Mouse (Mus musculus) thymus, postnatal 4 days (tissue): ENCODE results near the gene Gga1.
A peak's percentile ranks its signal among the peaks of the same experiment; 100 is the strongest.
"Not testable (repeated sequence)": the region's sequence is repeated elsewhere in the genome, so short reads cannot be mapped to it uniquely, and the experiment has no call there.

Source experiments
- DNase-seq: peaks from one replicate; pipeline ENCODE4 v3.0.0; 2021

The Gga1 gene

DNA sequence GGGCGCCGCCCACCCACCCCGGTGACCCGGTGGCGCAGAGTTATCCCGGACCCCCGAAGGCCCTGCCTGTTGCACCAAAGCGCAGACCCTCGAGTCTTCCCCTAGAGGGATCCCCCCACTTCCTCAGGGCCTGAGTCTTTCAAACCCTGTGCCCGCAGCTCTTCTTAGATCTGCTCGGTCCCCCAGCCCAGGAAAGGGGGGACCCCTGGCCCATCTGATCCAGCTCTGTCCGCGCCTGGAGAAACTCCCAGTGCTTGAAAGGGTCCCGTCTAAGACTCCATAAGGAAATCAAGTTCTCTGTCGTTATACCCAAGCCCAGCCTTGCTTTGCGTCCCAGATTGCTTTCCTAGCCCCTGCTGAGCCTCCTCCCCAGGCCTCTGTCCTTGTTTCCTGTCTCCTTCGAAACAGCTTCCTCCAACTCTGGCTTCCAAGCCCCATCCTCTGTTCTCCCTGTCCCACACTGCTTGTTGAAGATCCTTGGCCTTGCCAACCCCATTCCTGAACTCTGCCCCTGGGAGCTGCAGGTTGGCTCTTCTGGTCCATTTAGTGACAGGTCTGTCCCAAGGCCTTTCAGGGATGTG lies 910 bp downstream of the Gga1 start:
- DNase-seq = no peak

DNA sequence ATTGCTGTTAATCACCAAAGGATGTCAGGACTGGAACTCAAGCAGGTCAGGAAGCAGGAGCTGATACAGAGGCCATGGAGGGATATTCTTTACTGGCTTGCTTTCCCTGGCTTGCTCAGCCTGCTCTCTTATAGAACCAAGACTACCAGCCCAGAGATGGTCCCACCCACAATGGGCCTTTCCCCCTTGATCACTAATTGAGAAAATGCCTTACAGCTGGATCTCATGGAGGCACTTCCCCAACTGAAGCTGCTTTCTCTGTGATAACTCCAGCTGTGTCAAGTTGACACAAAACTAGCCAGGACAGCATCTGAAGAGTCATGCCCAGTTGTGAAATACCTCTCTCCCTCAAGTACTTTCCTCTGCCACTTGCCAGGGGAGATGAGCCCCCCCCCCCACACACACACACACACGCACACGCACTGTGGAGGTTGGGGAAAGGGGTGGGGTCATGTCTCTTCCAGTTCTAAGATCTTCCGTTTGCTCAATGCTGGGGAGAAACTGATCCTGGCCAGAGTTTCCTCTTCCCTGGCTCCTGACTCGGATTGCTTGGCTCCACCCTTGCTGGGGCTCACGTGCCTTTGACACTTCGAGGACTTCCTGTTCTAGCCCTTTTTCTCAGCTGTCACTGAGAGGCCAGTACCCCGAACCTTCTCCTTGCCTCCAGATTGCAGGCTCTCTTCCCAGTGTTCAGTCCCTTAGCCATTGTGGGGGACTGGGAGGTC lies 2.0 kb downstream of the Gga1 start:
- not testable (repeated sequence) for DNase-seq

DNA sequence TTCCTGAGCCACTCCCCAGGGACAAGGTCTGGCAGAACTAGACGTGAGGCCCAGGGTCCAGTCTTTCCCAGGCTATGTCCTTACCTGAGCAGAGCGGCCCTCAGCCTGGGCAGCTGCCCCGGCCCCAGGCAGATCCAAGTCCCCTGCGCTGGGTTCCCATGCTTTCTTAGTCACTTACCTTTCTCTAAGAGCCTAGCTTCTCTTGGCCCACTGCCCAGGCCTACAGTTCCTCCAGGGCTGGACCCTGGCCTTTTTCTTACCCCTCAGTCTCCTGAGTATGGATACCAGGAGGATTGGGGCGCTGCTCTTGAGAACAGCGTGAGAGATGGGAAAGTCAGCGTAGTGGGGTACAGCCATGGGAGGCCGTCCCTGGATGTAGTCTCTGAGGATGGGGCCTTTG lies 3.4 kb downstream of the Gga1 start:
- DNase-seq = no peak

DNA sequence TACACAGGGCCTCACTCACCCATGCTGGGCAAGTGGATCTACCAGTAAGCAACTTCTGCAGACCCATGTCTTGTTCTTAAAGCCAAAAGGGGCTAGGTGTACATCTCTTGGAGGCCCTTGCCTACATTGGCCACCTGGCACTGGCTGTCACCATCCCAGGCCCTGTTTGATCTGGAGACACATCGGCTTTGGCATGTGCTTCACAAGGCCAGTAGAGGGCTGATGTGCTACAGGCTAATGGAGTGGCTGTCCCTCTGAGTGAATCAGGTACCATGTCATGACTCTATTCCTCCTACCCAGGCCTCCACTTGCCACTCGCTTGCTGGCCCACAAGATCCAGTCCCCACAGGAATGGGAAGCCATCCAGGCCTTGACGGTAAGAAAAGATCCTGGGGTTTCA lies 4.8 kb downstream of the Gga1 start:
- no peak for DNase-seq

DNA sequence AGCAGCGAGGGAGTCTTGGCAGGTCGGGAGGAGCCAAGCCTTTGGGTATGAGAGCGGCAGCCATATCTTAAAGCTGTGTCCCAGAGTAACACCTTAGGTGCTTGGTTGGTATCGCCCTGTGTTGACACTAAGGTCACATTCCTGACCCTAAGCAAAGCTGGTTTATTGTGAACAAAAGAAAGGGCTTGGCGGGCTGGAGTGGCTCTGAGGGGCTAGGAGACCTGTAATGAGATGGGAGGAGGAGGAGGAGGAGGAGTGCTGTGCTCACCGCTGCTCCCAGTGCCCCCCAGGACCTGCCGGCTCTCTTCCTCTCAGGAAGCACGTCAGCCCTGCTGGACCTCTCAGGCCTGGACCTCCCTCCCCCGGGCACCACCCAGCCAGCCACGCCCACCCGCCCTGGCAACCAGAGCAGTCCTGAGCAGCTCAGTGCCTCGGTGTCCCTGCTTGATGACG lies 12.4 kb downstream of the Gga1 start:
- no peak for DNase-seq

DNA sequence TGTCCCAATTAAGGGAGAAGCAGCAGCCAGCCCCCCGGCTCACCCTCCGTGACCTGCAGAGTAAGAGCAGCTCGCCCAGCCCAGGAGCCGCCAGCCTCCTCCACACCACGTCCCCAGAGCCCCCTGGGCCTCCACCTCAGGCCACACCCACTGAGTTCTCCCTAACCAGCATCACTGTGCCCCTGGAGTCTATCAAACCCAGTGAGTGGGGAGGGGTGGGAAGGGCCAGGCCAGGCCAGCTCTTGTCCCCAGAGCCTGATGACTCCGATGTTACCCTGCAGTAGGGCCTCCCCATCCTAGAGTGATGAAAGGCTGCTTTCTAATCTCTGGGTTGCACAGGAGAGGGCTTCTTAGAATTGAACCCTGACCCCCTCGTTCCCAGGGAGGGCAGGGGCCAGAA lies 15.4 kb downstream of the Gga1 start:
- DNase-seq = no peak

DNA sequence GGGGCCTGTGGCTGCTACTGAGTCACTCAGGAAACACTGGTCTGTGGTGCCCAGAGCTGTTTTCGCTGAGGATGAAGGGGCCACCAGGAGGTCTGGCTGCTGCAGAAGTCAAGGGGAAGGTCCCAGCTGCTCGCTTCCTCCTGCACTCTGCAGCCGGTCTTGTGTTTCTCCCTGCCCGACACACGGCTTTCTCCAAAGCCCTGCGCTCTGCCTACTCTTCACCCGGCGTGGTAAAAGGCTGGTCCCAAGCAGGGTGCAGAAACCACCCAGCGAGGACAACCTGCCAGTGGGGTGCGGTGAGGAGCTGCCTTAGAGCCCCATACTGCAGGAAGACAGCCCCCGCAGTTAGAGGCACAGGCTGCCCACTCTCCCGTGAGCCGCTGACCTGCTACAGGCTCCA lies 17.7 kb downstream of the Gga1 start:
- peak; percentile 64 for DNase-seq

DNA sequence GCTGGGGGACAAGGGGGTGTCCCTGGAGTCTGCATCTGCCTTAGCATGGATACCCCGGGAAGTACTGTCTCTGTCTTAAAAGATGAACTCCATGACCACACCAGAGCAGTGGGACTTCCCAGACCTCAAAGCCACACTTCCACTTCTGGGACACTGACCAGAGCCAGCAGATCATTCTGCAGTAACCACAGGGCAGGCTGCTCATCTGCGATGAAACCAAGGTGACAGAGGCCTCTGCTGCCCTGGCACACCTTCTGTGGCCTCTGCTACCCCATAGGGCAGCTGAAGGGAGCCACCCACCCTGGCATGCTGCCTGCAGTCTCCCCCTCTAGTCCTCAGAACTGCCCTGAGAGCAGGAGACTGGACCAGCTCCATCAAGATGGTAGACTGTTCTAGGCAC lies 18.8 kb downstream of the Gga1 start:
- no peak for DNase-seq

DNA sequence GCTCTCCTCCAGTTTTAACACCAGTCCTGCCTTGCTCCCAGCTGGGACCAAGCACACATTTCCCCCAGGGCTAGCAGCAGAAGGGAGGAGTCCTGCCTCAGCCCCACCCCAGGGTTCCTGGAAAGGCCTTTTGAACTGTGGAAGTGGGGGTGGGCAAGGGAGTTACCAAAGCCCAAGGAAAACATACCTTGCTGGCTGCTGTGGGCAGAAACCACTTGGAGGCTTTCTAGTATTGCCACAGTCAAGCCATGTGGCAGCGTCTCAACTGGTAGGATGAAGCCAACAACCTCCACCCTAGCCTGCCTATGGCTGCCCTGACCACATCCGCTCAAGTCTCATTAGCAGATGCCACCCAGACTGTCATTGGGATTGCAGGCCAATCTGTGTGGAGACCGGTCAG lies 19.2 kb downstream of the Gga1 start:
- DNase-seq = peak; percentile 50

DNA sequence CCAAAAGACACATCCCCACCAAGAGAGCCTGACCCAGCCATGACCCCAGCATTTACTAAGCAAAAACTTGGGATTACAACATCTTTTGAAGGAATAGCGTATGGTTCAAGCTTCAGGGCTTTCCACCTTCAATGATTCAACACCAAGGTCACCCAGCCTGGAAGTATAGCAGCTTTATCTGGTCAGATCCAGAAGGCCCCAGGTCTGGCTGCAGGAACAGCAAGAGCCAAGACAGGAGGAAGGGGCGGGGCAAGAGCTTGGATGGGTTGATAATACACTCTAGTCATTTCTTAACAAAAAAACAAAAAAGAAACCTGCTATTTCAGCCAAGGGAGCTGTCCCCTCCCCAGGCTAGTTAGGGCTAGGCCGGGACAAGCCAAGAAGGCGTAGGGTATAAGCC lies 20.5 kb downstream of the Gga1 start:
- no peak for DNase-seq

DNA sequence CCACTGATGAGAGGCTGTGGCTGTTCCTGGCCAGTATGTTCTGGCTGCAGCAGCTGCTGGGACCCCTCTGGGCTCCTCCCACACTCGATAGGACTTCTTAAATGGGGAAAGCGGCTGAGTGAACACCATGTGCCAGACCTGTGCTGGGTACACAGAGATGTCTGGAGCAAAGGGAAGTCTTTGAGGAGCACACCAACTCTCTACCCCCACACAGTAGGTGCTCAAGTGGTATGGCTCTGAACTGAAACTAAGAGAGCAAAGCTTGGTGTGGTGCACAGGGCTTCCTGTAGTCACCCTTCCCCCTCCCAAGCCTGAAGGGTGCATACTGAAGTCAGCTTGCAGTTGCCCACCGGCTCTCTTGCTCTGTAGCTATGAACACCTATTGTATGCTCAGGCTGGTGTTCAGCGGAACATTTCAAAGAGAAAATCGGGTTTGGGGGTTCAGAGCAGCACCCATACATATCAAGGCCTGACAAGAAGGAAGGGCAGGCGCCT lies 21.6 kb downstream of the Gga1 start:
- peak; percentile 71 for DNase-seq

DNA sequence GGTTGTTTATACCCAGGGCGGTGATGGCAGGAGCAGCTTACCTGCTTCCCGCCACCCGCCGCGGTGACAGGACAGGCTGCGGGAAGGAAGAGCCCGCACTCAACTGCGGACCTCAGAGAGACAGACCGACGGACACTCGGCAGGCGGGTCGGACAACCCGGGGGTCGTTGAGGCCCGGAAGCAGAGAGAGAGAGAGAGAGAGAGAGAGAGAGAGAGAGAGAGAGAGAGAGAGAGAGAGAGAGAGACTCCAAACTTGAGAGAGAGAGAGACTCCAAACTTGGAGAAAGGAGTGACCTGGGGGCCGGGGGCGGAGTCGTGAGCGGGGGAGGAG lies 22.4 kb downstream of the Gga1 start, which contains the start of gene Gm49510:
TSS of gene Gm49510 (plus strand) at position 259 of the 331 bp plus-strand sequence.
- DNase-seq = no peak

DNA sequence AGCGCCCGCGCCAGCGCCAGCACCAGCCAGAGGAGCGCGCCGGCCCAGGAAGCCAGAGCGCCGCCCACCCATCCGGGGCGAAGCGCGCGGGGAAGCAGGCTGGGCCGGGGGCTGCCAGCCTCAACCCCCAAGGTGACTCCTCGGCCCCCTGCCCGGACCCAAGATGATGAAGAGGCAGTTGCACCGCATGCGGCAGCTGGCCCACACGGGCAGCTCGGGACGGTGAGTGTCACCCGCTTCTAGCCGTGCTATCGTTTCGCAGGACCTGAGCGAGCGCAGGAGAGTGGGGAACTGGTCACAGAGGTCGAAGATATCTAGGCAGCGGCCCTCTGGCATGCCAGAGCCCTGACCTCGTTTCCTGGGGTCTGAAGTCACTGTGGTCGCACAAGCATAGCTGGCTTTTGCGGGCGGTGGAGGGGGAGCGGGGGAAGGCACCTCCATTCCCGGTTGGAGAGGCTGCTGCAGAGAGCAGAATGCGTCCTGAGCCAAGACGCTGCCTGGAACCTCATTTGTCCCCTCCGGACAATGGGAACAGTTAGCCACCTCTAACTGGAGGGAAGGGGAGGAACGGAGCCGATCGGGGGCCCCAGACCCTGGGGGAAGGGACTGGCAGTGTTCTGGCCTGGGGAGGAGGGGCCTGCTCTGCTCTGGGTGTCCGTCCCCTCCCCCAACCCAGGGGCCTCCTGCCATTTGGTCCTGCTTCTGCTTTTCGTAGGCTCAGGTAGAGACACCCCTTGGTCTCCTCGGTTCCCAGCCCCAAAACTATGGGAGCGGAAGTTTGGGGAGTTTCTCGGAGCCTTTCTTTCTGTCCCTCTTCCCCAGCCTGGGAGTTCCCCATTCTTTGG lies 23.0 kb downstream of the Gga1 start, which contains the start of gene Sh3bp1:
TSS of gene Sh3bp1 (plus strand) at position 29 of the 845 bp plus-strand sequence.
- DNase-seq = peak; percentile 90

DNA sequence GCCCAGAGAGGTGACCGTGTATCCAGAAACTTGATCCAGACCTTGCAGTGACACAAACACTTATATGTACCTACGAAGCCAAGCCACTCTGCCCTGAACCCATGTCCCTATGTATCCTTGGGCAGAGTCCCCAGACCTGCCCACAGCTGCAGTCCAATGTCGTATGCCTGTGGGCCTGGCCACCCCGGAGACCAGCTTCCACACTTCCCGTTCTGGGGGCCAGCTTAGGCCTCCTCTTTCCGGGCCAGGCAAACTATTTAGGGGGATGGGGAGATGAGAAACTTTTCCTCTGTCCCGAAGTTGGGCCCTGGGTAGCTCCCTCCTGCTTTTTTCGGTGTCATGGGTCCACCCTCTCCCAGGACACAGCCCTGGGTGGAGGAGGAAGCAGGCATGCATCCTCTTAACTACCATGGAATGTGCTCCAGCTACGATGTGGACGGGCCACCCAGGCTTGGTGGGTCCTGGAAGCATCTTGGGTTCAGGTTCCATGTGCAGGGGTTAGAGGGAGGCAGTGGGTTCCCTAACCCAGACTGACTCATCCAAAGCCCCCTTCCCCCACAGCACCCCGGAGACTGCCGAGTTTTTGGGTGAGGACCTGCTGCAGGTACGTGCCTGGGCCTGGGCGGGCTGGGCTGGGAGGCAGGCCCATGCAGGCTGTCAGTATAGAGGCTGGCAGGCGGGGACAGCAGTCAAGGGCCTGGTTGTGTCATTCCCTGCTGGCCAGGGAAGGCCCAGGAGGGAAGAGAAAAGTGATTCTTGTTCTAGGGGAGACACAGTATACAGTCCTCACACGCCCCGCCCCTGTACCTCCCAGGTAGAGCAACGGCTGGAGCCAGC lies 23.8 kb downstream of the Gga1 start:
- peak; percentile 46 for DNase-seq

DNA sequence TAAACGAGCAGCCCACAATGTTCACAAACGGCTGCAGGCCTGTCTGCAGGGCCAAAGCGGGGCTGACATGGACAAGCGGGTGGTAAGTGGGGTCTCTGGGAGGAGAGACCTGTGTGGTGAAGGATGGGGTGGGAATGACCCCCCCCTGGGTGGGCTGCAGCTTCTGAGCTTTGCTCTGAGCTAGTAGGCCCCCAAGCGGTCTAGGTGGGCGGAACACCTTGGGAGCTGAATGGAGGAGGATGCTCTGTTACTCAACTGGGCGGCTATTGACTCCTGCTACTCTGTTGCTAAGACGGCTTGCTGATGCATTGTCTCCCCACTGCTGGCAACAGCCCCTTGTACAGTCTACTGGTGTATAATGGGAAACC lies 24.4 kb downstream of the Gga1 start:
- DNase-seq = peak; percentile 49

DNA sequence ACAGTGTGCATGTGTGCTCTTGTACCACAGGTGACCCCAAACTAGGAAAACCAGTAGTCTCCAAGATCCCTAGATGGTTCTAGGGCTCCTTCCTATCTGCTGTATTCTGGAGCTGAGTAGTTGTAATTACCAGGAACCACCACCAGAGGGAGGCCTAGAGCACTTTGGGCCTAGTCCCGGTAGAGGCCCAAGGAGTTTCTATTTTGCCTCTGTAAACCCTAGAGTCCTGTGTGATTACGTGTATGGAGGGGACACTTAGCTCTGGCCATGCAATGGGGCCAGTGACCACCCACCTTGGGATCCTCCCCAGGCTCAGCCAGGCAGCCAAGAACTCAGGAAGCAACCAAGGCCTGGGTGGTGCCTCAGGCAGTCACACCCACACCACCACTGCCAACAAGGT lies 26.3 kb downstream of the Gga1 start:
- DNase-seq = peak; percentile 90

DNA sequence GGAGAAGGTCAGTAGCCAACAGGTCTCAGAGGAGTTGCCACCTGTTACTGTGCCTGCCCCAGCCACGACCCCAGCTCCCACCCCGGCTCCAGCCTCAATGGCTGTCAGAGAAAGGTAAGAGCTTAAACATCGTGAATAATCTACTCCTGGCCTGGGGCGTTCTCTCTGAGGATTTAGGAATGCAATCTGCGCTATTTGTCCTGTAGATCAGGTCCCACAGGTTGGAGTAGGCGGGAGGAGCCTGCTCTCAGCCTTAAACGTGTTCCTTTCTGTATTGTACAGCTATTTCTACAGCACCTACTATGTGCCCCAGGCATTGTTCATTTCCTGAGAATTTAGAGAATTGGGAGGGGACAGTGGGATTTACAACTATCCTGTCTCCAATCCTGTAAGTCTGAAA lies 31.4 kb downstream of the Gga1 start:
- DNase-seq = no peak

DNA sequence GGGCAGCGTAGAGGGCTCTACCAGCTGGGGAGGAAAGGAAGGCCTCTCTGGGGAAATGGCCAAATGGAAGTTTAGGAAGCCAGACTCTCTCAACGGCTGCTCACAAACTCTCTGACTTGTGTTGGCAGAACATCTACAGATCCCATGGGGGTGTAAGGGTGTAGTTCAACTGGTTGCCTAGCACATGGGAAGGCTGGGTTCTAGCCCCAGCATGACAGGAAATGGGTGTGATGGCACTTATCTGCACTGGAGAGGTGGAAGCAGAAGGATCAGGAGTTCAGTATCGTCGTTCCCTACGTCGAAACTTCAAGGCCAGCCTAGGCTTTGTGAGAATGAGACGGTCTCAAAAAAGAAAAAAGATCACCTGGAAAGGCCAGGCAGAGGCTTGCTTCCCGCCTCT lies 32.0 kb downstream of the Gga1 start:
- no peak for DNase-seq

DNA sequence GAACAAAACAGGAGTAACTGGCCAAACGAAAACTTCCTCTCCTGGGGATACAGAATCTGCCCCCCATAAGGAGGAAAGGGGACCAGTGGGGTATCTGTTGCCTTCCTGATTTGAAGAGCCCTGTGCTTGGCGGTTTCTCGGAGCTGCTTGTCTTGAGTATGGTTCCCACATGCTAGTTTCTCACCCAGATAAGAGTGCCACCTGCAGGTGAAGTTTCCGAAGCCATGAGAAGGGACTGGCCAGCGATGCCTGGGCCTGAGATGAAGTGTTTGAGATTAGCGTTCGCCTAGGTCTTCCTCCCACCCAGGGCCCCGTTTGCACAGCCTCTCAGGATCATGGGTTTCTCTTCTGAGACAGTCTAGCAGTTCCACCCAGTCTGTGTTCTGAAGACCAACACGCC lies 35.0 kb downstream of the Gga1 start:
- peak; percentile 63 for DNase-seq

DNA sequence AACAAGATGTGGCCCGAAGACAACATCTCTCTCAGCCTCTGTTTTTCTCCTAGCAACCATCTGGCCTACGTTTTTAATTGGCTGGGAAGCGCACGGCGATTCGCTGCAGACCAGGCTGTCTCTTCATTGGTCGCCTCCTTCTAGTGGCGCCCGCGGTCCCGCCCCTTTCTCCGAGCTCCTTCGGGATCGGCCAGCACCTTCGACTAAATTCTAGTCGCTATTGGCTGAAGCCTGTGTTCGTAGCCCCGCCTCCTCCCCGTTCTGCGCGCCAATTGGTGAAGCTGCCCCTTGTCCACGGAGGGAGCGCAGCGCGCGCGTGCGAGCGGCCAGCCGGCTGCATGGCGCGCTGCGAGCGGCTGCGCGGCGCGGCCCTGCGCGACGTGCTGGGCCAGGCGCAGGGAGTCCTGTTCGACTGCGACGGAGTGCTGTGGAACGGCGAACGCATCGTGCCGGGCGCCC lies 36.7 kb downstream of the Gga1 start, which contains the start of gene Pdxp:
TSS of gene Pdxp (plus strand) at position 288 of the 459 bp plus-strand sequence.
- peak; percentile 98 for DNase-seq

DNA sequence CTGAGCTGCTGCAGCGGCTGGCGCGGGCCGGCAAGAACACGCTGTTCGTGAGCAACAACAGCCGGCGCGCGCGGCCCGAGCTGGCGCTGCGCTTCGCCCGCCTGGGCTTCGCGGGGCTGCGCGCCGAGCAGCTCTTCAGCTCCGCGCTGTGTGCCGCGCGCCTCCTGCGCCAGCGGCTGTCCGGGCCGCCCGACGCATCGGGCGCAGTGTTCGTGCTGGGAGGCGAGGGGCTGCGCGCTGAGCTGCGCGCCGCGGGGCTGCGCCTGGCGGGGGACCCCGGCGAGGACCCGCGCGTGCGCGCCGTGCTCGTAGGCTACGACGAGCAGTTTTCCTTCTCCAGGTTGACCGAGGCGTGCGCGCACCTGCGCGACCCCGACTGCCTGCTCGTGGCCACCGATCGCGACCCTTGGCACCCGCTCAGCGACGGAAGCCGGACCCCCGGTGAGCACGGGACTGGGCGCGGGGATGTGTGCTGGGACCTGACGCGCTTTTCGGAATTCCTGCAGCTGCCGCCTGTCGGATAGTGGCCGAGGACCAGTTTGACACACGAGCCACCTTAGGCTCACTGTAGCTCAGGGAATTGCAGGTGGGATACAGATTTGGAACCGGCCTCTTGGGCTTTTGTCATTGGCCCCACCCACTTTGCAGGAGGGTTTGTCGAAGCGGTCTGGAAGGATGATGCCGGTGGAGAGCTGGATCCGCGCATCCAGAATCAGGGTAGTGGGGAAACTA lies 37.3 kb downstream of the Gga1 start:
- DNase-seq = peak; percentile 75
